Mouse (Mus musculus): ENCODE data around the gene Nek7. TPM values are rescaled to one million over a fixed set of nuclear protein-coding genes. Genes with fewer than 3 reads are reported as not detected.

The Nek7 gene
- polyA plus RNA-seq, 1 experiment from 2014 or later: 10.9 TPM

- 76% methylated on average over 8 of the region's 8 CpGs for WGBS
- Histone ChIP-seq H3K4me3 (ENCODE audit: low read length) (no peak overlapping the region), H3K27ac (ENCODE audit: low read depth, low read length) (no peak overlapping the region), H3K4me2 (ENCODE audit: low read length) (no peak overlapping the region), H3K9me3 (ENCODE audit: control insufficient read depth, low read length) (no peaks in the 10 kb centered on the region), H3K36me3 (ENCODE audit: control insufficient read depth, insufficient read depth, low read length) (no peaks in the 10 kb centered on the region), H3K27me3 (replicated peaks; ENCODE audit: control insufficient read depth, insufficient read depth, low read length) (no peaks in the 10 kb centered on the region), H3K9ac (ENCODE audit: low read depth, low read length) (no peak overlapping the region), H3K4me1 (ENCODE audit: control insufficient read depth, insufficient read depth, low read depth, low read length) (no peaks in the 10 kb centered on the region)
- no peak for ATAC-seq
Measured at GRCm38 (mm10) chr1:138541495-138542169, 78.3 kb downstream of the Nek7 start.

- H3K4me1 ChIP-seq (ENCODE audit: control insufficient read depth, insufficient read depth, low read depth, low read length): no peaks in the 10 kb centered on the region
- H3K9me3 ChIP-seq (ENCODE audit: control insufficient read depth, low read length): no peaks in the 10 kb centered on the region
- ATAC-seq: no peak
- no peak overlapping the region for H3K4me2 ChIP-seq (ENCODE audit: low read length)
- WGBS: 50% methylated on average over 1 of the region's 1 CpGs
- no peak overlapping the region for H3K9ac ChIP-seq (ENCODE audit: low read depth, low read length)
- H3K36me3 ChIP-seq (ENCODE audit: control insufficient read depth, insufficient read depth, low read length): no peaks in the 10 kb centered on the region
- no peak overlapping the region for H3K4me3 ChIP-seq (ENCODE audit: low read length)
- no peak overlapping the region for H3K27ac ChIP-seq (ENCODE audit: low read depth, low read length)
- H3K27me3 ChIP-seq (replicated peaks; ENCODE audit: control insufficient read depth, insufficient read depth, low read length): no peaks in the 10 kb centered on the region
Measured at GRCm38 (mm10) chr1:138539713-138540112, 80.2 kb downstream of the Nek7 start.

GRCm38 (mm10) chr1:138538217-138538616 lies 81.7 kb downstream of the Nek7 start:
- no peak overlapping the region for H3K27ac ChIP-seq (ENCODE audit: low read depth, low read length)
- H3K9me3 ChIP-seq (ENCODE audit: control insufficient read depth, low read length): no peaks in the 10 kb centered on the region
- no peak for ATAC-seq
- H3K4me1 ChIP-seq (ENCODE audit: control insufficient read depth, insufficient read depth, low read depth, low read length): no peaks in the 10 kb centered on the region
- no peak overlapping the region for H3K4me2 ChIP-seq (ENCODE audit: low read length)
- H3K4me3 ChIP-seq (ENCODE audit: low read length): no peak overlapping the region
- no peaks in the 10 kb centered on the region for H3K27me3 ChIP-seq (replicated peaks; ENCODE audit: control insufficient read depth, insufficient read depth, low read length)
- H3K9ac ChIP-seq (ENCODE audit: low read depth, low read length): no peak overlapping the region
- no peaks in the 10 kb centered on the region for H3K36me3 ChIP-seq (ENCODE audit: control insufficient read depth, insufficient read depth, low read length)

GRCm38 (mm10) chr1:138535758-138536574 lies 84.0 kb downstream of the Nek7 start:
- ATAC-seq: no peak
- H3K4me2 ChIP-seq (ENCODE audit: low read length): no peak overlapping the region
- 77% methylated on average over 16 of the region's 16 CpGs for WGBS
- no peak overlapping the region for H3K9ac ChIP-seq (ENCODE audit: low read depth, low read length)
- no peaks in the 10 kb centered on the region for H3K4me1 ChIP-seq (ENCODE audit: control insufficient read depth, insufficient read depth, low read depth, low read length)
- H3K9me3 ChIP-seq (ENCODE audit: control insufficient read depth, low read length): no peaks in the 10 kb centered on the region
- H3K36me3 ChIP-seq (ENCODE audit: control insufficient read depth, insufficient read depth, low read length): no peaks in the 10 kb centered on the region
- H3K27me3 ChIP-seq (replicated peaks; ENCODE audit: control insufficient read depth, insufficient read depth, low read length): no peaks in the 10 kb centered on the region
- no peak overlapping the region for H3K27ac ChIP-seq (ENCODE audit: low read depth, low read length)
- H3K4me3 ChIP-seq (ENCODE audit: low read length): no peak overlapping the region

GRCm38 (mm10) chr1:138530604-138531003 lies 89.3 kb downstream of the Nek7 start:
- no peak for ATAC-seq
- no peak overlapping the region for H3K4me2 ChIP-seq (ENCODE audit: low read length)
- H3K27me3 ChIP-seq (replicated peaks; ENCODE audit: control insufficient read depth, insufficient read depth, low read length): no peaks in the 10 kb centered on the region
- H3K9me3 ChIP-seq (ENCODE audit: control insufficient read depth, low read length): no peaks in the 10 kb centered on the region
- no peaks in the 10 kb centered on the region for H3K4me1 ChIP-seq (ENCODE audit: control insufficient read depth, insufficient read depth, low read depth, low read length)
- no peaks in the 10 kb centered on the region for H3K36me3 ChIP-seq (ENCODE audit: control insufficient read depth, insufficient read depth, low read length)
- H3K27ac ChIP-seq (ENCODE audit: low read depth, low read length): no peak overlapping the region
- no peak overlapping the region for H3K4me3 ChIP-seq (ENCODE audit: low read length)
- H3K9ac ChIP-seq (ENCODE audit: low read depth, low read length): no peak overlapping the region
- 91% methylated on average over 5 of the region's 5 CpGs for WGBS

- Histone ChIP-seq H3K4me2 (ENCODE audit: low read length) (no peak overlapping the region), H3K9ac (ENCODE audit: low read depth, low read length) (no peak overlapping the region), H3K36me3 (ENCODE audit: control insufficient read depth, insufficient read depth, low read length) (no peaks in the 10 kb centered on the region), H3K4me3 (ENCODE audit: low read length) (no peak overlapping the region), H3K9me3 (ENCODE audit: control insufficient read depth, low read length) (no peaks in the 10 kb centered on the region), H3K4me1 (ENCODE audit: control insufficient read depth, insufficient read depth, low read depth, low read length) (no peaks in the 10 kb centered on the region), H3K27ac (ENCODE audit: low read depth, low read length) (no peak overlapping the region), H3K27me3 (replicated peaks; ENCODE audit: control insufficient read depth, insufficient read depth, low read length) (no peaks in the 10 kb centered on the region)
- no peak for ATAC-seq
- 60% methylated on average over 6 of the region's 6 CpGs for WGBS
Measured at GRCm38 (mm10) chr1:138523962-138524361, 96.0 kb downstream of the Nek7 start.

GRCm38 (mm10) chr1:138518235-138518634 lies 101.7 kb downstream of the Nek7 start:
- WGBS: 49% methylated on average over 5 of the region's 5 CpGs
- no peak for ATAC-seq
- Histone ChIP-seq H3K9me3 (ENCODE audit: control insufficient read depth, low read length) (no peaks in the 10 kb centered on the region), H3K4me3 (ENCODE audit: low read length) (no peak overlapping the region), H3K4me2 (ENCODE audit: low read length) (no peak overlapping the region), H3K27me3 (replicated peaks; ENCODE audit: control insufficient read depth, insufficient read depth, low read length) (no peaks in the 10 kb centered on the region), H3K4me1 (ENCODE audit: control insufficient read depth, insufficient read depth, low read depth, low read length) (no peaks in the 10 kb centered on the region), H3K9ac (ENCODE audit: low read depth, low read length) (no peak overlapping the region), H3K36me3 (ENCODE audit: control insufficient read depth, insufficient read depth, low read length) (no peaks in the 10 kb centered on the region), H3K27ac (ENCODE audit: low read depth, low read length) (no peak overlapping the region)

- ATAC-seq: no peak
- no peak overlapping the region for H3K27ac ChIP-seq (ENCODE audit: low read depth, low read length)
- H3K27me3 ChIP-seq (replicated peaks; ENCODE audit: control insufficient read depth, insufficient read depth, low read length): no peaks in the 10 kb centered on the region
- H3K36me3 ChIP-seq (ENCODE audit: control insufficient read depth, insufficient read depth, low read length): no peaks in the 10 kb centered on the region
- no peaks in the 10 kb centered on the region for H3K9me3 ChIP-seq (ENCODE audit: control insufficient read depth, low read length)
- no peak overlapping the region for H3K4me3 ChIP-seq (ENCODE audit: low read length)
- WGBS: 62% methylated on average over 6 of the region's 6 CpGs
- no peak overlapping the region for H3K4me2 ChIP-seq (ENCODE audit: low read length)
- no peaks in the 10 kb centered on the region for H3K4me1 ChIP-seq (ENCODE audit: control insufficient read depth, insufficient read depth, low read depth, low read length)
- no peak overlapping the region for H3K9ac ChIP-seq (ENCODE audit: low read depth, low read length)
Measured at GRCm38 (mm10) chr1:138517360-138518099, 102.4 kb downstream of the Nek7 start.

- H3K4me3 ChIP-seq (ENCODE audit: low read length): no peak overlapping the region
- H3K9me3 ChIP-seq (ENCODE audit: control insufficient read depth, low read length): no peaks in the 10 kb centered on the region
- 85% methylated on average over 2 of the region's 2 CpGs for WGBS
- H3K27ac ChIP-seq (ENCODE audit: low read depth, low read length): no peak overlapping the region
- no peaks in the 10 kb centered on the region for H3K4me1 ChIP-seq (ENCODE audit: control insufficient read depth, insufficient read depth, low read depth, low read length)
- no peak overlapping the region for H3K4me2 ChIP-seq (ENCODE audit: low read length)
- no peaks in the 10 kb centered on the region for H3K36me3 ChIP-seq (ENCODE audit: control insufficient read depth, insufficient read depth, low read length)
- no peak overlapping the region for H3K9ac ChIP-seq (ENCODE audit: low read depth, low read length)
- H3K27me3 ChIP-seq (replicated peaks; ENCODE audit: control insufficient read depth, insufficient read depth, low read length): no peaks in the 10 kb centered on the region
- ATAC-seq: no peak
Measured at GRCm38 (mm10) chr1:138516946-138517345, 103.0 kb downstream of the Nek7 start.
